Mouse (Mus musculus) G1E (cell line): ENCODE data around the gene Kctd11. TPM values are rescaled to one million over a fixed set of nuclear protein-coding genes. Genes with fewer than 3 reads are reported as not detected.
A peak's percentile ranks its signal among the peaks of the same experiment; 100 is the strongest.

ENCODE experiments used
- ATAC-seq: 2 replicates; pipeline ENCODE4 v1.8.0; 2016; ENCODE audit warnings: mild to moderate bottlenecking; ENCODE audit not compliant: insufficient number of reproducible peaks, poor library complexity, low FRiP score, severe bottlenecking; ENCODE audit errors: extremely low read depth
- DNase-seq: peaks from one replicate; pipeline ENCODE4 v3.0.0; 2012; ENCODE audit warnings: low spot score
- H3K27me3 ChIP-seq: 2 replicates; pipeline ENCODE4 v1.6.1; 2012; ENCODE audit warnings: mild to moderate bottlenecking, low read length, inconsistent platforms; ENCODE audit not compliant: insufficient read depth
- H3K36me3 ChIP-seq: replicated peaks from 2 replicates; pipeline ENCODE3; 2012; ENCODE audit warnings: mild to moderate bottlenecking, inconsistent platforms
- H3K4me1 ChIP-seq: 2 replicates; pipeline ENCODE4 v1.6.1; 2012; ENCODE audit warnings: low read depth, low read length, inconsistent platforms, mixed read lengths; ENCODE audit not compliant: insufficient read depth
- H3K4me3 ChIP-seq: 2 replicates; pipeline ENCODE4 v1.5.1; 2012; ENCODE audit warnings: low read depth, mild to moderate bottlenecking, inconsistent platforms, low read length, moderate library complexity, mixed read lengths
- H3K9me3 ChIP-seq: replicated peaks from 2 replicates; pipeline ENCODE4 v1.6.1; 2012; ENCODE audit warnings: inconsistent platforms
- CTCF ChIP-seq: IDR thresholded peaks from 2 replicates; pipeline ENCODE4 v1.5.1; 2012; ENCODE audit warnings: low read depth, low read length, inconsistent platforms, mixed read lengths
- GATA1 ChIP-seq: IDR thresholded peaks from 2 replicates; pipeline ENCODE4 v1.6.1; 2012; ENCODE audit warnings: borderline replicate concordance, low read length, inconsistent platforms, mixed read lengths
- GATA2 ChIP-seq: IDR thresholded peaks from 2 replicates; pipeline ENCODE4 v1.6.1; 2012; ENCODE audit warnings: low read depth, low read length, inconsistent platforms, borderline replicate concordance
- POLR2AphosphoS5 ChIP-seq: IDR thresholded peaks from 2 replicates; pipeline ENCODE4 v1.6.1; 2012; ENCODE audit warnings: low read depth, low read length, inconsistent platforms; ENCODE audit not compliant: insufficient replicate concordance
- TAL1 ChIP-seq: conservative IDR thresholded peaks from 2 replicates; pipeline ENCODE4 v1.6.1; 2012; ENCODE audit warnings: low read depth, low read length, inconsistent platforms, mixed read lengths
- polyA plus RNA-seq: library from polyadenylated mRNA; stranded (reverse); fragments of >175 nt; gene quantifications from 2 replicates; pipeline ENCODE4 v1.2.3, GENCODE M21; 2012
- total RNA-seq, 2 experiments: library from RNA; stranded (forward) in 1 of 2; stranded (reverse) in 1 of 2; fragments of 200-1000 nt in 1 of 2; fragments of >200 nt in 1 of 2; fragmentation: Nextera tagmentation in 1 of 2; gene quantifications; 2 replicates each; pipeline ENCODE4 v1.2.3; 2014 to 2017

The Kctd11 gene
- total and polyA plus RNA-seq, 3 experiments = 0.39 to 0.90 (median 0.55) TPM

DNA sequence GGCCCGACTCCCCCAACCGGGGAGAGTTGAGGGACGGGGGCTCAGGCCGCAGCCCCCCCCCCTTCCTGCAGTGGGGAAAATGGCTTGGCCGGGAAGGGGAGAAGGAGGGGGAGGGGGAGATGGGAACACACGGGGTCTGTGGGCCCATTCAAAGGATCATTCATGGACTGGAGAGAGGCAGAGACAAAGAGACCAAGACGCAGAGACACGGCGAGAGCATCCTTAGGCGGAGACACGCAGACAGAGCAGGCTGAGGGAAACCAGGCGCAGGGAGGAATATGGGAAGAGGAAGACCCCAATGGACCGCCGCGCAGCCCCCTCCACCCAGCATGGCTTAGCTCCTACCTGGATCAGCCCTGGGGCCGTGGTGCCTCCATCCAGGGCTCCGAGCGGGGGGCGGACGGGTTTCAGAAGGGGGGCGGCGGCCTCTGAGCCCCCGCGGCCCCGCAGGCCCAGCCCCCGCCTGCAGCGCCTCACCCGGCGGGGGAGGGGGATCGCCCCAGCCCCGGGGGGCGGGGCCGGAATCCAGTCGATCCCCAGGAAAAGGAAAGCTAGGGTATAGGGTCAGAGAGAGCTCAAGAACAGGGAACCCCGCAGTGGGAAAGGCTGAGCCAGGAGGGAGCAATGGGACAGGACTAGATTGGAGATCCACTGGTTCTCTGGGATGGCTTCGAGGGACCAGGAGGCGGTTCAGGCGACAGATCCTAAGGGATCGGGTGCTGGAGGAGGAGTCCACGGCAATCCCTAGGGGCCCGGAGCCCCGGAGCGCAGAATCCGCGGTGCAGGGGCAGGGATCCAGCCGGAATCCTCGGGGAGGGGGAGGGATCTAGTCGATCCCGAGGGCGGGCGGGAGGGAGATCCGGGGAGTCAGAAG is 44.3 kb downstream of the Kctd11 start:
- TF ChIP-seq CTCF (no peak), POLR2AphosphoS5 (no peak), TAL1 (no peak)
- ATAC-seq (no peak), DNase-seq (no peak)
- peaks cover 45% of the 10 kb centered on the region for H3K27me3 ChIP-seq
- no peaks in the 10 kb centered on the region for H3K9me3 ChIP-seq
- peaks cover 60% of the 10 kb centered on the region for H3K4me1 ChIP-seq
- H3K36me3 ChIP-seq = peaks cover 9% of the 10 kb centered on the region
- H3K4me3 ChIP-seq = peak overlapping the region; percentile 81

DNA sequence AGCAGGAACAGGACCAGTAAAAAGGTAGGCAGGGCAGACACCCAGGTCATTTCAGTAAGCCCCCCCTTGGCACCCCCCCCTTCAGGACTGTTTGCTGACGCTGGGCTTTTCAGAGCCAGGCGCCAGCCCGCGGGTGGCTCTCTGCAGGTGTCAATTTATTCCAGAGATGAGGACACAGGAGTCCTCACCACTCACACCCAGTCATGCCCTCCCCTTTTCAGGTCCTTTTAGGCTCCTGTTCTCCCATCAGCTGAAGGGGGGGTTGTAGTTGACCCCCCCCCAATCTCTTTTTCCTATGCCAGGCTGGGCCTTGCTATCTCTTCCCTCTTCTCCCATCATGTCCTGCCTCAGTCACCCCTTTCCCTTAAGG is 45.3 kb downstream of the Kctd11 start:
- no peak overlapping the region for H3K4me3 ChIP-seq
- H3K9me3 ChIP-seq = no peaks in the 10 kb centered on the region
- DNase-seq (no peak), ATAC-seq (no peak)
- TF ChIP-seq GATA1 (no peak), TAL1 (no peak), CTCF (no peak), GATA2 (no peak), POLR2AphosphoS5 (no peak)
- H3K4me1 ChIP-seq = peaks cover 65% of the 10 kb centered on the region
- H3K36me3 ChIP-seq = peaks cover 9% of the 10 kb centered on the region
- H3K27me3 ChIP-seq = peaks cover 48% of the 10 kb centered on the region

DNA sequence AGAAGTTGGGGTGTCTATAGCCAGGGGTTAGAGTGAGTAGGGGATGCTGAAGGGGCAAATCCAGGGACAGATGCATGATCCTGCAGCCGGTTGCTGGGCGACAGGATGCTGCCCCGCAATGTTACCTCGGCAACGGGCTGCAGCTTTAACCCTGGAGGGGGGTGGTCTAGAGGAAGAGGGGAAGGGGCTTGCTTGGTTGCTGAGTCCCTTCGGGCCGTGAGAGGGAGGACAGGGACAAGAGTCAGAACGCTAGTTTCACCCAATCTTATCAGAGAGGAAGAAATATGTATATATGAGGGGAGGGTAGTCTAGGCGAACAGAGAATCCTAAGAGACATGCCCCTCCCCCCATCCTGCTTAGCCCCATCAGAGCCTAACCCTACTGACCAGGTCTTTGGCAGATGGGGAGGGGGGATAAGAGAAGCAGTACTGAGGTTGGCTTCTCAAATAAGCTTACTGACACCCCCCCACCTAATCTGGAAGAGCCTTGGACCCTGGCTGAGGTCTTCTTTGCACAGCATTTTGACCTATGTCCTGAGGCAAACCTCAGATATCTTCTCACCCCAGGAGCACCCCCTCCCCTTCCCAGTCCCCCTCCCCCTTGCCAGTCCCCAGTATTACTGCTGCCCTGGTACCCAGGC is 45.8 kb downstream of the Kctd11 start:
- ATAC-seq (no peak), DNase-seq (no peak)
- Histone ChIP-seq H3K4me1 (peaks cover 67% of the 10 kb centered on the region), H3K36me3 (peaks cover 8% of the 10 kb centered on the region), H3K27me3 (peaks cover 50% of the 10 kb centered on the region), H3K9me3 (no peaks in the 10 kb centered on the region), H3K4me3 (no peak overlapping the region)
- TF ChIP-seq GATA1 (no peak), GATA2 (no peak), CTCF (no peak)

- Histone ChIP-seq H3K36me3 (peaks cover 4% of the 10 kb centered on the region), H3K9me3 (no peaks in the 10 kb centered on the region), H3K4me1 (peaks cover 57% of the 10 kb centered on the region), H3K4me3 (peak overlapping the region; percentile 67), H3K27me3 (peaks cover 55% of the 10 kb centered on the region)
- ATAC-seq = no peak
- no peak for DNase-seq
- no peak for TF ChIP-seq GATA2
- TF ChIP-seq POLR2AphosphoS5 = no peak
- no peak for TF ChIP-seq GATA1
- TF ChIP-seq TAL1 = no peak
- no peak for TF ChIP-seq CTCF
Observed at GRCm38 (mm10) chr11:69834001-69834549, 47.1 kb downstream of the Kctd11 start.

GRCm38 (mm10) chr11:69833554-69833953 is 47.7 kb downstream of the Kctd11 start:
- Histone ChIP-seq H3K4me1 (peaks cover 54% of the 10 kb centered on the region), H3K4me3 (peak overlapping the region; percentile 67), H3K36me3 (peaks cover 8% of the 10 kb centered on the region), H3K27me3 (peaks cover 60% of the 10 kb centered on the region), H3K9me3 (no peaks in the 10 kb centered on the region)
- DNase-seq = no peak
- no peak for ATAC-seq
- no peak for TF ChIP-seq CTCF
- no peak for TF ChIP-seq TAL1
- no peak for TF ChIP-seq GATA1
- no peak for TF ChIP-seq POLR2AphosphoS5
- no peak for TF ChIP-seq GATA2

DNA sequence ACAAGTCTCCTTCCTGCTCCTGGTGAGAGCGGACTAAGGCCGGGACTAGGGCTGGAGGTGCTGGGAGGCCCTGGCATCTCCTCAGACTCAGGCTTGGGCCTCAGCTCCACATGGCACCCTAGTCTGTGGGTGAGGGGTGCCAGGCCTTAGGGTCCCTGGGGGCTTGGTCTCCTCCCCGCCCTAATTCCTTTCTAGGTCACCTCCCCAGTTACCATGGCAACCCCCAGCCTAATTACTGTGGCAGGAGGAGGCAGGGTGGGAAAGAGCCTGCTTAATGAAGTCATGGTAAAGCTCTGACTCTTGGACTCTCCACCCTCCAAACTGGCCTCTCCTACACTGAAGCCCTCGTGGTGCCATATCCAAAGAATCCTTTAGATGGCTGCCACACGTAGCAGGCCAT is 52.4 kb downstream of the Kctd11 start:
- Histone ChIP-seq H3K9me3 (peaks cover 10% of the 10 kb centered on the region), H3K4me3 (no peak overlapping the region), H3K27me3 (peaks cover 59% of the 10 kb centered on the region), H3K4me1 (peaks cover 16% of the 10 kb centered on the region), H3K36me3 (peaks cover 46% of the 10 kb centered on the region)
- DNase-seq = no peak
- TF ChIP-seq GATA2 = no peak
- no peak for TF ChIP-seq CTCF
- TF ChIP-seq GATA1 = no peak
- no peak for TF ChIP-seq TAL1
- TF ChIP-seq POLR2AphosphoS5 = no peak
- ATAC-seq = no peak

Other genes starting within 250 kb of the Kctd11 start
Only the 20 nearest of the 41 such genes appear.
- 2.3 and 2.8 TPM in 2 replicates for gene Chrnb1, start 85.5 kb downstream of the Kctd11 start, total RNA-seq (2014; fragmentation: Nextera tagmentation)
- gene Chrnb1, start 85.5 kb downstream of the Kctd11 start, total RNA-seq (2017) = 1.1 and 1.2 TPM in 2 replicates
- 0.39 and 0.50 TPM in 2 replicates for gene Chrnb1, start 85.5 kb downstream of the Kctd11 start, polyA plus RNA-seq
- 24.9 and 28.9 TPM in 2 replicates for gene Fgf11, start 79.5 kb downstream of the Kctd11 start, total RNA-seq (2014; fragmentation: Nextera tagmentation)
- 3.6 and 4.2 TPM in 2 replicates for gene Fgf11, start 79.5 kb downstream of the Kctd11 start, total RNA-seq (2017)
- 7.7 and 8.6 TPM in 2 replicates for gene Fgf11, start 79.5 kb downstream of the Kctd11 start, polyA plus RNA-seq
- gene Tmem102, start 75.8 kb downstream of the Kctd11 start, total RNA-seq (2014; fragmentation: Nextera tagmentation) = not detected in 2 replicates
- not detected in 2 replicates for gene Tmem102, start 75.8 kb downstream of the Kctd11 start, total RNA-seq (2017)
- gene Tmem102, start 75.8 kb downstream of the Kctd11 start, polyA plus RNA-seq = not detected in 2 replicates
- gene Gm39566, start 66.1 kb downstream of the Kctd11 start, total RNA-seq (2014; fragmentation: Nextera tagmentation) = not detected in 2 replicates
- gene Gm39566, start 66.1 kb downstream of the Kctd11 start, total RNA-seq (2017) = 0.05 and 0.06 TPM in 2 replicates
- gene Gm39566, start 66.1 kb downstream of the Kctd11 start, polyA plus RNA-seq = not detected in 2 replicates
- gene Spem2, start 62.9 kb downstream of the Kctd11 start, total RNA-seq (2014; fragmentation: Nextera tagmentation) = not detected in 2 replicates
- not detected in 2 replicates for gene Spem2, start 62.9 kb downstream of the Kctd11 start, total RNA-seq (2017)
- not detected in 2 replicates for gene Spem2, start 62.9 kb downstream of the Kctd11 start, polyA plus RNA-seq
- gene Spem1, start 59.2 kb downstream of the Kctd11 start, total RNA-seq (2014; fragmentation: Nextera tagmentation) = not detected in 2 replicates
- gene Spem1, start 59.2 kb downstream of the Kctd11 start, total RNA-seq (2017) = 0.11 TPM in 1 of 2 replicates, not detected in the other
- not detected in 2 replicates for gene Spem1, start 59.2 kb downstream of the Kctd11 start, polyA plus RNA-seq
- 3.0 and 6.8 TPM in 2 replicates for gene Nlgn2, start 43.6 kb downstream of the Kctd11 start, total RNA-seq (2014; fragmentation: Nextera tagmentation)
- 0.93 and 1.5 TPM in 2 replicates for gene Nlgn2, start 43.6 kb downstream of the Kctd11 start, total RNA-seq (2017)
- gene Nlgn2, start 43.6 kb downstream of the Kctd11 start, polyA plus RNA-seq = 3.1 and 3.5 TPM in 2 replicates
- 116 and 202 TPM in 2 replicates for gene Tmem256, start 42.9 kb downstream of the Kctd11 start, total RNA-seq (2014; fragmentation: Nextera tagmentation)
- gene Tmem256, start 42.9 kb downstream of the Kctd11 start, total RNA-seq (2017) = 409 and 434 TPM in 2 replicates
- 513 and 777 TPM in 2 replicates for gene Tmem256, start 42.9 kb downstream of the Kctd11 start, polyA plus RNA-seq
- gene Plscr3, start 35.0 kb downstream of the Kctd11 start, total RNA-seq (2014; fragmentation: Nextera tagmentation) = 26.2 and 32.3 TPM in 2 replicates
- 9.3 and 12.1 TPM in 2 replicates for gene Plscr3, start 35.0 kb downstream of the Kctd11 start, total RNA-seq (2017)
- gene Plscr3, start 35.0 kb downstream of the Kctd11 start, polyA plus RNA-seq = 54.2 and 61.1 TPM in 2 replicates
- 4.3 and 9.0 TPM in 2 replicates for gene Tnk1, start 22.7 kb downstream of the Kctd11 start, total RNA-seq (2014; fragmentation: Nextera tagmentation)
- gene Tnk1, start 22.7 kb downstream of the Kctd11 start, total RNA-seq (2017) = 0.82 and 1.5 TPM in 2 replicates
- gene Tnk1, start 22.7 kb downstream of the Kctd11 start, polyA plus RNA-seq = 0.47 and 0.95 TPM in 2 replicates
- not detected in 2 replicates for gene Tmem95, start 3.4 kb downstream of the Kctd11 start, total RNA-seq (2014; fragmentation: Nextera tagmentation)
- not detected in 2 replicates for gene Tmem95, start 3.4 kb downstream of the Kctd11 start, total RNA-seq (2017)
- gene Tmem95, start 3.4 kb downstream of the Kctd11 start, polyA plus RNA-seq = not detected in 2 replicates
- gene Acap1, start 14.1 kb upstream of the Kctd11 start, total RNA-seq (2014; fragmentation: Nextera tagmentation) = 94.6 and 98.7 TPM in 2 replicates
- 103 and 118 TPM in 2 replicates for gene Acap1, start 14.1 kb upstream of the Kctd11 start, total RNA-seq (2017)
- 184 and 216 TPM in 2 replicates for gene Acap1, start 14.1 kb upstream of the Kctd11 start, polyA plus RNA-seq
- gene 2810408A11Rik, start 19.6 kb upstream of the Kctd11 start, total RNA-seq (2014; fragmentation: Nextera tagmentation) = 6.6 and 7.2 TPM in 2 replicates
- 1.7 and 4.4 TPM in 2 replicates for gene 2810408A11Rik, start 19.6 kb upstream of the Kctd11 start, total RNA-seq (2017)
- 0.62 and 1.2 TPM in 2 replicates for gene 2810408A11Rik, start 19.6 kb upstream of the Kctd11 start, polyA plus RNA-seq
- gene Neurl4, start 19.7 kb upstream of the Kctd11 start, total RNA-seq (2014; fragmentation: Nextera tagmentation) = 25.7 and 39.6 TPM in 2 replicates
- gene Neurl4, start 19.7 kb upstream of the Kctd11 start, total RNA-seq (2017) = 27.2 and 30.2 TPM in 2 replicates
- gene Neurl4, start 19.7 kb upstream of the Kctd11 start, polyA plus RNA-seq = 87.0 and 110 TPM in 2 replicates
- gene Gps2, start 32.5 kb upstream of the Kctd11 start, total RNA-seq (2014; fragmentation: Nextera tagmentation) = 305 and 344 TPM in 2 replicates
- gene Gps2, start 32.5 kb upstream of the Kctd11 start, total RNA-seq (2017) = 44.9 and 45.8 TPM in 2 replicates
- gene Gps2, start 32.5 kb upstream of the Kctd11 start, polyA plus RNA-seq = 203 and 216 TPM in 2 replicates
- 1,285 and 1,536 TPM in 2 replicates for gene Eif5a, start 40.6 kb upstream of the Kctd11 start, total RNA-seq (2014; fragmentation: Nextera tagmentation)
- gene Eif5a, start 40.6 kb upstream of the Kctd11 start, total RNA-seq (2017) = 763 and 764 TPM in 2 replicates
- 2,879 and 2,909 TPM in 2 replicates for gene Eif5a, start 40.6 kb upstream of the Kctd11 start, polyA plus RNA-seq
- 1.4 and 1.6 TPM in 2 replicates for gene Ybx2, start 54.4 kb upstream of the Kctd11 start, total RNA-seq (2014; fragmentation: Nextera tagmentation)
- 0.23 TPM in 1 of 2 replicates, not detected in the other for gene Ybx2, start 54.4 kb upstream of the Kctd11 start, total RNA-seq (2017)
- gene Ybx2, start 54.4 kb upstream of the Kctd11 start, polyA plus RNA-seq = 0.04 TPM in 1 of 2 replicates, not detected in the other
- gene Slc2a4, start 66.8 kb upstream of the Kctd11 start, total RNA-seq (2014; fragmentation: Nextera tagmentation) = 0.39 and 10.6 TPM in 2 replicates
- 0.06 and 0.16 TPM in 2 replicates for gene Slc2a4, start 66.8 kb upstream of the Kctd11 start, total RNA-seq (2017)
- gene Slc2a4, start 66.8 kb upstream of the Kctd11 start, polyA plus RNA-seq = 0.16 TPM in 1 of 2 replicates, not detected in the other
- not detected in 2 replicates for gene Cldn7, start 83.4 kb upstream of the Kctd11 start, total RNA-seq (2014; fragmentation: Nextera tagmentation)
- gene Cldn7, start 83.4 kb upstream of the Kctd11 start, total RNA-seq (2017) = not detected in 2 replicates
- gene Cldn7, start 83.4 kb upstream of the Kctd11 start, polyA plus RNA-seq = not detected in 2 replicates
- gene Ctdnep1, start 99.8 kb upstream of the Kctd11 start, total RNA-seq (2014; fragmentation: Nextera tagmentation) = 164 and 177 TPM in 2 replicates
- 36.2 and 37.4 TPM in 2 replicates for gene Ctdnep1, start 99.8 kb upstream of the Kctd11 start, total RNA-seq (2017)
- 227 and 274 TPM in 2 replicates for gene Ctdnep1, start 99.8 kb upstream of the Kctd11 start, polyA plus RNA-seq